Mouse (Mus musculus) liver, embryonic 16.5 days (tissue): ENCODE results near the gene Scn1b. TPM values are rescaled to one million over a fixed set of nuclear protein-coding genes. Genes with fewer than 3 reads are reported as not detected.

ENCODE experiments used
- ATAC-seq: fragments of 200-750 bp; cut with Nextera tagmentation; 2 replicates; pipeline ENCODE4 v1.8.0; 2017; ENCODE audit warnings: low read depth, mild to moderate bottlenecking, moderate number of reproducible peaks, moderate library complexity
- H3K27ac ChIP-seq: fragments of 300-500 bp; sonication (generic); 2 replicates; pipeline ENCODE4 v1.5.1; 2014; ENCODE audit warnings: mild to moderate bottlenecking, low read length
- H3K27me3 ChIP-seq: fragments of 300-500 bp; sonication (generic); 2 replicates; pipeline ENCODE4 v1.6.1; 2014; ENCODE audit warnings: low read depth, low read length, mixed read lengths; ENCODE audit not compliant: control insufficient read depth, insufficient read depth
- H3K36me3 ChIP-seq: fragments of 300-500 bp; sonication (generic); 2 replicates; pipeline ENCODE4 v1.6.1; 2014; ENCODE audit warnings: mild to moderate bottlenecking; ENCODE audit not compliant: control insufficient read depth, insufficient read depth
- H3K4me1 ChIP-seq: fragments of 300-500 bp; sonication (generic); 2 replicates; pipeline ENCODE4 v1.6.1; 2014; ENCODE audit warnings: low read depth, low read length, mixed read lengths; ENCODE audit not compliant: control insufficient read depth
- H3K4me2 ChIP-seq: fragments of 300-500 bp; sonication (generic); 2 replicates; pipeline ENCODE4 v1.6.1; 2014; ENCODE audit warnings: low read depth, low read length, mixed read lengths
- H3K4me3 ChIP-seq: fragments of 300-500 bp; sonication (generic); 2 replicates; pipeline ENCODE4 v1.5.1; 2014; ENCODE audit warnings: low read depth, mild to moderate bottlenecking, low read length
- H3K9ac ChIP-seq: fragments of 300-500 bp; sonication (generic); 2 replicates; pipeline ENCODE4 v1.6.1; 2014; ENCODE audit warnings: low read depth, low read length
- H3K9me3 ChIP-seq: fragments of 300-500 bp; sonication (generic); replicated peaks from 2 replicates; pipeline ENCODE4 v1.6.1; 2016; ENCODE audit warnings: low read length; ENCODE audit not compliant: control insufficient read depth
- WGBS: fragments of 180-500 bp; shearing (Covaris S2); extraction: QIAGEN DNeasy Blood & Tissue Kit; methylation state at CpG from one replicate; pipeline ENCODE4 v1.1.7; 2014; ENCODE audit not compliant: insufficient replicate concordance; 5-methylcytosine and 5-hydroxymethylcytosine counted together
- polyA plus RNA-seq: library from polyadenylated mRNA; unstranded; fragments of >200 nt; fragmentation: Nextera tagmentation; extraction: Ambion mirVana; gene quantifications from 2 replicates; pipeline ENCODE4 v1.2.1, GENCODE M21; 2015

The Scn1b gene
- polyA plus RNA-seq, 1 experiment from 2014 or later: 0.76 TPM

DNA sequence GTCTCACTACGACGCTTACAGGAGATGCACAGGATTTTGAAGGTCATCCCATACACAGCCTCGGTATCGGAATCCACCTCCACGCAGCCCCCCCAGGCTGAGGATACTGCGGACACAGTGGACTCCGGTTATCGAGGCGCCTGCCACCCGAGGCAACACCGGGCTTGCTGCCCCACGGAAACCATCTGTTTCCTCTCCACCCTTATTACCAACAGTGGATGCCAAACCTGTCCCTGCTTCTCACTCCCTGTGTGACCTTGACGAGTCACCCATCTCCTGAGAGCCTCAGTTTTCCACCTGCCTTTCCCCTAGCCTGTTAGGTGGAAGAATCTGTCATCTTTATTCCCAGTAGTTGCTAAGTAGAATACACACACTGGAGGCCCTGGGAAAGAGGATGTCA, 1.7 kb downstream of the Scn1b start:
- WGBS: 35% methylated on average over 13 of the region's 13 CpGs

DNA sequence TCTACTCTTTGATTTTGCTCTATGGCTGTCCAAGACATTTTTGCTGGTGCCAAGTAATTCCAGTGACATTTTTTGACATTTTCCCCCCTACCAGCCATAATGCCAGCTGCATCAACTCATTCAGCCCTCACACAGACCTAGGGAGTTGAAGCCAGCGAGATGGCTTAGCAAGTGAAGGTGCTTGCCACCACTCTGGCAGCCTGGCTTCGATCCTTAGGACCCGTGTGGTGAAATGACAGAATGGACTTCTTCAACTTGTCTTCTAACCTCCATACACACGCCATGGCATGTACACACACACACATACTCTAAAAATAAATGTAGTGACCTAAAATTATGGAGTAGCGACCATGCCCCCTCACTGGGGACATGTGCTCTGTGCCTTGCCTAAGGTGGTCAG, 2.4 kb downstream of the Scn1b start:
- no peak for ATAC-seq
- no peak overlapping the region for H3K9ac ChIP-seq
- H3K27me3 ChIP-seq: peaks cover 36% of the 10 kb centered on the region
- no peaks in the 10 kb centered on the region for H3K9me3 ChIP-seq
- H3K36me3 ChIP-seq: no peaks in the 10 kb centered on the region
- peaks cover 4% of the 10 kb centered on the region for H3K4me1 ChIP-seq
- no peak overlapping the region for H3K4me2 ChIP-seq
- H3K4me3 ChIP-seq: no peak overlapping the region
- 60% methylated on average over 5 of the region's 5 CpGs for WGBS
- no peak overlapping the region for H3K27ac ChIP-seq

More for the DNA sequence above, 1.7 kb downstream of the Scn1b start:
- ATAC-seq: no peak
- peaks cover 36% of the 10 kb centered on the region for H3K27me3 ChIP-seq
- no peak overlapping the region for H3K4me2 ChIP-seq
- no peak overlapping the region for H3K4me3 ChIP-seq
- H3K27ac ChIP-seq: no peak overlapping the region
- H3K4me1 ChIP-seq: peaks cover 4% of the 10 kb centered on the region
- no peaks in the 10 kb centered on the region for H3K9me3 ChIP-seq
- H3K9ac ChIP-seq: no peak overlapping the region
- peaks cover 3% of the 10 kb centered on the region; the same call in 1 of the 2 replicates for H3K36me3 ChIP-seq

DNA sequence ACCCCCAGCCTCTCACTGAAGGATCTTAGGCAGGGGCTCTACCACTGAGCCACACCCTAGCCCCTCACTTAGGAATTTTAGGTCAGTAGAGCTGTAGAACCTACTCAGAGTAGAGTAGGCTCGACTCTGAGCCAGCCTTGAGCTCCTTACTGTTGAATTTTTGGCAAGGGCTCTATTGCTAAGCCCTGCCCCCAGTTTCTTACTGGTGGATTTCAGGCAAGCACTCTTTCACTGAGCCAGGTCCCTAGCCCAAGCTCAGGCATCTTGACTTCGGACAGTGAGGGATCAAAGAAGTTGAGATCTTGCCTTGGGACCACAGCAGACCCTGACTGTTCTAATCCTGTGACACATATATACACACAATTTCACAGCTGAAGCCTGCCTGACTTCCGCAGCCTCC, 3.1 kb downstream of the Scn1b start:
- Histone ChIP-seq H3K4me3 (no peak overlapping the region), H3K9ac (no peak overlapping the region), H3K36me3 (no peaks in the 10 kb centered on the region), H3K27me3 (peaks cover 36% of the 10 kb centered on the region), H3K9me3 (no peaks in the 10 kb centered on the region), H3K4me1 (peaks cover 4% of the 10 kb centered on the region), H3K4me2 (no peak overlapping the region), H3K27ac (no peak overlapping the region)
- no peak for ATAC-seq
- WGBS: 57% methylated on average over 3 of the region's 3 CpGs

DNA sequence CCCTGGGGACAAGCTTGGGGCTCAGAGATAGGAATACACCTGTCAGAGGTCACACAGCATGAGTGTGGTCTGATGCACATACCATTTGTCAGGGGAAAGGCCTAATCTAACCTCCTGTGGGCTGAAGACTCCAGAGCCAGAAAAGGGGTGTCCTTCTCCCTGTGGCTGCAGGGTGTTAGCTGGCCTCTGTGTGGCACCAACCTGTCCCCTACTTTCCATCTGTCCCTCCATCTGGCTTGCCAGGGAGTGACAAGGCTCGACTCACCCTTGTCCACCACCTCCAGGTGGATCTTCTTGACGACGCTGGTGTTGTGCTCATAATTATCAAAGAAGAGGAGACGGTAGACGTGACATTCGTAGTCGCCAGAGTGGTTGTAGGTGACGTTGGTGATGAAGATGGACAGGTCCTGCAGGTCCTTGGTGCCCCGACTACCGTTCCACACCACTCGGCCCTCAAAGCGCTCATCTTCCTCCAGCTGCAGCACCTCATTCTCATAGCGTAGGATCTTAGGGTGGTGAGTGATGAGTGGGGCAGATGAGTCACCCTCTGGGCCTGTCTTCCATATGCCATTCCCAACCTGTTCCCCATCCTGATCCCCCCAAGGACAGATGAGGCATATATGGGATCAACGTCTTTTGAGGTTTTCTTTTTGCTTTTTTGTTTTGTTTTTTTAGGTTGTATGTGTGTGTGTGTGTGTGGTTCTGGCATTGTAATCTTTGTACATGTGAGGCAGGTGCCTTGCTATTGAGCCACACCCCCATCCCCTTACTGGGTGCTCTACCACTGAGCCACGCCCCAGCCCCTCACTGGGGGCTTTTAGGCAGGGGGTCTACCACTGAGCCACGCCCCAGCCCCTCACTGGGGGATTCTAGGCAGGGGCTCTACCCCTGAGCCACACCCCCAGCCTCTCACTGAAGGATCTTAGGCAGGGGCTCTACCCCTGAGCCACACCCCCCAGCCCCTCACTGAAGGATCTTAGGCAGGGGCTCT, 3.9 kb downstream of the Scn1b start:
- ATAC-seq: no peak
- no peak overlapping the region for H3K27ac ChIP-seq
- WGBS: 69% methylated on average over 16 of the region's 16 CpGs

DNA sequence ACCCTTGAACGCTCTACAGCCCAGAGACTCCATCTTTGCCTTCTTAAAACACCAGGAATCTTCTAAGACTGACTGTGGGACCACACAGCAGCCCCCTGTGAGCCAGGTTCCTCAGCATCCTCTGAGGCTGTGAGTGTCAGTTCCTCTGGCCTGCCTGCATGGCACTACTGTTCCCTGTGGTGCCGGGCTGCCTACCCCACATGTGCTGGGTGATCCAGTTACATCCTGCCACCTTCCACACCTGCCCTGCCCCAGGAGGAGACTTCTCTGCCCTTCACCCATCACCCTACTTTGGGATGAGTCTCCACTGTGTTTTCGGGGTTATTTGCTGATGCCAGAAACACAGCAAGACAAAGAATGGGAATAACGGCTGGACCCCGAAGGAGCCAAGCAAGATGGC, 7.2 kb downstream of the Scn1b start:
- H3K4me3 ChIP-seq: no peak overlapping the region
- H3K27ac ChIP-seq: no peak overlapping the region
- WGBS: 72% methylated on average over 5 of the region's 5 CpGs
- no peaks in the 10 kb centered on the region for H3K36me3 ChIP-seq
- ATAC-seq: no peak
- H3K27me3 ChIP-seq: peaks cover 3% of the 10 kb centered on the region
- H3K4me1 ChIP-seq: peaks cover 7% of the 10 kb centered on the region
- no peaks in the 10 kb centered on the region for H3K9me3 ChIP-seq
- H3K4me2 ChIP-seq: no peak overlapping the region
- no peak overlapping the region for H3K9ac ChIP-seq

More for the DNA sequence above, 3.9 kb downstream of the Scn1b start:
- H3K27me3 ChIP-seq: peaks cover 36% of the 10 kb centered on the region
- no peak overlapping the region for H3K4me3 ChIP-seq
- H3K9me3 ChIP-seq: no peaks in the 10 kb centered on the region
- H3K9ac ChIP-seq: no peak overlapping the region
- no peaks in the 10 kb centered on the region for H3K36me3 ChIP-seq
- H3K4me2 ChIP-seq: no peak overlapping the region
- H3K4me1 ChIP-seq: peaks cover 4% of the 10 kb centered on the region

DNA sequence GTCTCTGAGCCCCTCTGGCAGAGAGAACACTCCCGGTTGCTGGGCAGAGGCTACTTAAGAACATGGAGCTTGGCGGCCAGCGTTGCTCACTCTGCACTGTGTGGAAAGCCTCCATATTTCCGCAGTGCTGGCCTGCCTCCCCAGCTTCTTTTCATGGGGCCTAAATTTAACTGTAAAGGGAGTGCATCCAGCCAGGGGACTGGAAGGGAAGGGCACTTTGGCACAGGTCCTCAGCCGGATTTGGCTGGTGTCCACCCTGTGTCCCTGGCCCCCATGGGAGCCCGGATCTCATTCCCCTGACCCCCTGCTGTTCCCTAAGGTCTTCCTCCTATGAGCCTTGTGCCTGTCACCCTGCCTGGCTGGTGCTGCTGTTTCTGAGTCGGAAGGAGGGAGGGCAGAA, 8.3 kb downstream of the Scn1b start:
- ATAC-seq: no peak
- Histone ChIP-seq H3K4me3 (no peak overlapping the region), H3K4me1 (peaks cover 7% of the 10 kb centered on the region), H3K36me3 (no peaks in the 10 kb centered on the region), H3K27me3 (no peaks in the 10 kb centered on the region), H3K27ac (no peak overlapping the region), H3K9ac (no peak overlapping the region), H3K4me2 (no peak overlapping the region), H3K9me3 (no peaks in the 10 kb centered on the region)
- WGBS: 65% methylated on average over 7 of the region's 7 CpGs

DNA sequence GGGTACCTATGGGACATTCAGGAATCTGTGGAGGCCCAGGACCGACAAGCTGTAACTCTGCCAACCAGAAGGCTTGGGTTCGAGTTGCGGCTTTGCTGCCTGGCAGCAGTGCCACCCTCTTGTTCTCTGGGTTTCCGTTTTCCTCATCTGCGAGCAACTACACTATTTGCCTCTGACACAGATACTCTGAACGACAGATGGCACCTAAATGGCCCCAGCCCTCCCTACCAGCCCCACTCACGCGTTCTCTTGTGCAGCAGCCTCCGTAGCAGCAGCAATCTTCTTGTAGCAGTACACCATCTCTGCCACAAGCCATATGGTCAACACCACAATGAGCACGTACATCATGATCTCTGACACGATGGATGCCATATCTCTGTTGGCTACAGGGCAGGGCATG, 9.3 kb downstream of the Scn1b start:
- H3K4me2 ChIP-seq: no peak overlapping the region
- no peaks in the 10 kb centered on the region for H3K27me3 ChIP-seq
- no peak for ATAC-seq
- H3K27ac ChIP-seq: no peak overlapping the region
- peaks cover 7% of the 10 kb centered on the region for H3K4me1 ChIP-seq
- H3K36me3 ChIP-seq: no peaks in the 10 kb centered on the region
- WGBS: 70% methylated on average over 11 of the region's 11 CpGs
- no peak overlapping the region for H3K4me3 ChIP-seq
- H3K9ac ChIP-seq: no peak overlapping the region
- no peaks in the 10 kb centered on the region for H3K9me3 ChIP-seq

DNA sequence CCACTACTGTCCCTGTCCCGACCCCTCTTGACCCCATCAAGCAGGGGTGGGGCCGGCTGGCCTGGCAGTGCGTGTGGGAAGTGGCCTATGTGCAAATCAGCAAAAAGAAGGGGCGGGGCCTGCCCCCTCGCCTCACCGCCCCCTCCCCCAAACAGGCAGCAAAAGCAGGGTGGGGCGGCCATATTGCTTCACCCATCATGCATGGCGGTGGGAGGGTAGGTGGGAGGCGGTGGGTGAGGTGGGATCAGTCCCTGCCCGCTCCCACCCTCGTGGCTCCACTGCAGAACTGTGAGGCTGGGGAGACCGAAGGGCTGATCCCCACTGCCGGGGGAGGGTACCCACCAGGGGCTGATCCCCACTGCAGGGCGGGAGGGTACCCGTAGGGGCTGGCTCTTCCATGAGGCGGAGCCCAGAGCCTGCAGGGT, 10.1 kb downstream of the Scn1b start:
- H3K27me3 ChIP-seq: no peaks in the 10 kb centered on the region
- no peak for ATAC-seq
- H3K4me2 ChIP-seq: no peak overlapping the region
- 51% methylated on average over 16 of the region's 16 CpGs for WGBS
- peaks cover 7% of the 10 kb centered on the region for H3K4me1 ChIP-seq
- no peak overlapping the region for H3K4me3 ChIP-seq
- H3K9me3 ChIP-seq: no peaks in the 10 kb centered on the region
- H3K36me3 ChIP-seq: no peaks in the 10 kb centered on the region
- peak overlapping the region; percentile 86 for H3K27ac ChIP-seq
- H3K9ac ChIP-seq: no peak overlapping the region

DNA sequence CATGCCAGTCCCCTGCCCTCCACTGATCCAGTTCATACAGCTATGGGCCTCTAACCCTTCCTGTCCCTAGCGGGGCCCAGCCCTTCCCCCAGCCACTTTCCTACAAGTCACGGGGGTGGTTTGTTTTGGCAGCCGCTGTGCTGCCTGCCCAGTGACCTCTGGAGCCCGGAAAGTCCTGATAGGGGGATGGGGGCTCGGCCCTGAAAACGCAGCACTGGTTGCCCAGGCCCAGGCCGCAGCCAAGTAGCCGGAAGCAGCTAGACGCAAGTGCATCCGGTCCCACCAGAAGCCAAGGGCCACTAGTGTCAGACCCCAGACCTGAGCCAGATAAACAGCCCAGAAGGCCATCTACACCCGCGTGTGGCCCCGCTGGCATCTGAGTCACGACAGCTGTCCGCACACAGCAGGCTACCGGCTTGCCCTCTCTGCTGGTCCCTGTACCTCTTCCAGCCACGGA, 11.2 kb downstream of the Scn1b start:
- Histone ChIP-seq H3K4me1 (peaks cover 16% of the 10 kb centered on the region), H3K9ac (no peak overlapping the region), H3K27ac (peak overlapping the region; percentile 86), H3K27me3 (no peaks in the 10 kb centered on the region), H3K36me3 (no peaks in the 10 kb centered on the region), H3K4me2 (0 out of 2 replicates have a peak overlapping the region, but pooled peaks have one; percentile 24), H3K4me3 (no peak overlapping the region), H3K9me3 (no peaks in the 10 kb centered on the region)
- ATAC-seq: peak; percentile 83
- 3% methylated on average over 17 of the region's 17 CpGs for WGBS
